Mouse (Mus musculus): ENCODE data around the gene Dlgap3. TPM values are rescaled to one million over a fixed set of nuclear protein-coding genes. Genes with fewer than 3 reads are reported as not detected.
A peak's percentile ranks its signal among the peaks of the same experiment; 100 is the strongest.

The Dlgap3 gene
- polyA plus RNA-seq, 1 experiment from 2014 or later: 19.5 TPM

GRCm38 (mm10) chr4:127179469-127180449 is 10.8 kb downstream of the Dlgap3 start:
- no peaks in the 10 kb centered on the region for H3K9me3 ChIP-seq (replicated peaks; ENCODE audit: control insufficient read depth, low read length, poor library complexity, severe bottlenecking)
- H3K9ac ChIP-seq (ENCODE audit: low read depth, low read length): peak overlapping the region; percentile 7; the same call in 1 of the 2 replicates
- H3K4me1 ChIP-seq (ENCODE audit: control insufficient read depth, insufficient read depth, low read length): peaks cover 12% of the 10 kb centered on the region
- peak overlapping the region; percentile 47 for H3K4me2 ChIP-seq (ENCODE audit: low read length)
- peak overlapping the region; percentile 14; the same call in 1 of the 2 replicates for H3K4me3 ChIP-seq (ENCODE audit: low read depth, low read length)
- no peaks in the 10 kb centered on the region for H3K36me3 ChIP-seq (ENCODE audit: control insufficient read depth, insufficient read depth, low read length)
- 11% methylated on average over 19 of the region's 19 CpGs for WGBS
- peak; percentile 76 for ATAC-seq
- H3K27me3 ChIP-seq (ENCODE audit: control insufficient read depth, insufficient read depth, low read depth, low read length): no peaks in the 10 kb centered on the region
- H3K27ac ChIP-seq (ENCODE audit: low read length): peak overlapping the region; percentile 33

GRCm38 (mm10) chr4:127180450-127180840 is 11.4 kb downstream of the Dlgap3 start:
- peak overlapping the region; percentile 33 for H3K27ac ChIP-seq (ENCODE audit: low read length)
- ATAC-seq: 0 out of 2 replicates have a peak, but pooled peaks have one; percentile 23
- H3K9me3 ChIP-seq (replicated peaks; ENCODE audit: control insufficient read depth, low read length, poor library complexity, severe bottlenecking): no peaks in the 10 kb centered on the region
- no peaks in the 10 kb centered on the region for H3K36me3 ChIP-seq (ENCODE audit: control insufficient read depth, insufficient read depth, low read length)
- no peak overlapping the region for H3K4me2 ChIP-seq (ENCODE audit: low read length)
- WGBS: 58% methylated on average over 3 of the region's 3 CpGs
- H3K4me1 ChIP-seq (ENCODE audit: control insufficient read depth, insufficient read depth, low read length): peaks cover 12% of the 10 kb centered on the region
- H3K9ac ChIP-seq (ENCODE audit: low read depth, low read length): no peak overlapping the region
- no peaks in the 10 kb centered on the region for H3K27me3 ChIP-seq (ENCODE audit: control insufficient read depth, insufficient read depth, low read depth, low read length)
- H3K4me3 ChIP-seq (ENCODE audit: low read depth, low read length): no peak overlapping the region

GRCm38 (mm10) chr4:127181010-127181409 is 12.0 kb downstream of the Dlgap3 start:
- 90% methylated on average over 9 of the region's 9 CpGs for WGBS
- no peak for ATAC-seq
- Histone ChIP-seq H3K27me3 (ENCODE audit: control insufficient read depth, insufficient read depth, low read depth, low read length) (no peaks in the 10 kb centered on the region), H3K36me3 (ENCODE audit: control insufficient read depth, insufficient read depth, low read length) (no peaks in the 10 kb centered on the region), H3K4me3 (ENCODE audit: low read depth, low read length) (no peak overlapping the region), H3K4me1 (ENCODE audit: control insufficient read depth, insufficient read depth, low read length) (peaks cover 12% of the 10 kb centered on the region), H3K27ac (ENCODE audit: low read length) (no peak overlapping the region), H3K4me2 (ENCODE audit: low read length) (no peak overlapping the region), H3K9ac (ENCODE audit: low read depth, low read length) (no peak overlapping the region), H3K9me3 (replicated peaks; ENCODE audit: control insufficient read depth, low read length, poor library complexity, severe bottlenecking) (no peaks in the 10 kb centered on the region)

- Histone ChIP-seq H3K4me3 (ENCODE audit: low read depth, low read length) (no peak overlapping the region), H3K9me3 (replicated peaks; ENCODE audit: control insufficient read depth, low read length, poor library complexity, severe bottlenecking) (no peaks in the 10 kb centered on the region), H3K27me3 (ENCODE audit: control insufficient read depth, insufficient read depth, low read depth, low read length) (no peaks in the 10 kb centered on the region), H3K4me1 (ENCODE audit: control insufficient read depth, insufficient read depth, low read length) (peaks cover 12% of the 10 kb centered on the region), H3K9ac (ENCODE audit: low read depth, low read length) (no peak overlapping the region), H3K36me3 (ENCODE audit: control insufficient read depth, insufficient read depth, low read length) (no peaks in the 10 kb centered on the region), H3K27ac (ENCODE audit: low read length) (no peak overlapping the region), H3K4me2 (ENCODE audit: low read length) (no peak overlapping the region)
- 81% methylated on average over 5 of the region's 5 CpGs for WGBS
- no peak for ATAC-seq
These were observed 14.9 kb downstream of the Dlgap3 start for GRCm38 (mm10) chr4:127183867-127184266.

GRCm38 (mm10) chr4:127190921-127191320 is 21.9 kb downstream of the Dlgap3 start:
- H3K4me1 ChIP-seq (ENCODE audit: control insufficient read depth, insufficient read depth, low read length): peaks cover 6% of the 10 kb centered on the region; the same call in 1 of the 2 replicates
- H3K9me3 ChIP-seq (replicated peaks; ENCODE audit: control insufficient read depth, low read length, poor library complexity, severe bottlenecking): no peaks in the 10 kb centered on the region
- no peak overlapping the region for H3K4me2 ChIP-seq (ENCODE audit: low read length)
- H3K27ac ChIP-seq (ENCODE audit: low read length): no peak overlapping the region
- no peak for ATAC-seq
- H3K27me3 ChIP-seq (ENCODE audit: control insufficient read depth, insufficient read depth, low read depth, low read length): no peaks in the 10 kb centered on the region
- peaks cover 10% of the 10 kb centered on the region; the same call in 1 of the 2 replicates for H3K36me3 ChIP-seq (ENCODE audit: control insufficient read depth, insufficient read depth, low read length)
- H3K9ac ChIP-seq (ENCODE audit: low read depth, low read length): no peak overlapping the region
- H3K4me3 ChIP-seq (ENCODE audit: low read depth, low read length): no peak overlapping the region
- 86% methylated on average over 6 of the region's 6 CpGs for WGBS

- WGBS: 74% methylated on average over 8 of the region's 8 CpGs
- peaks cover 6% of the 10 kb centered on the region; the same call in 1 of the 2 replicates for H3K4me1 ChIP-seq (ENCODE audit: control insufficient read depth, insufficient read depth, low read length)
- H3K4me2 ChIP-seq (ENCODE audit: low read length): no peak overlapping the region
- peaks cover 10% of the 10 kb centered on the region; the same call in 1 of the 2 replicates for H3K36me3 ChIP-seq (ENCODE audit: control insufficient read depth, insufficient read depth, low read length)
- H3K4me3 ChIP-seq (ENCODE audit: low read depth, low read length): no peak overlapping the region
- no peak for ATAC-seq
- no peak overlapping the region for H3K9ac ChIP-seq (ENCODE audit: low read depth, low read length)
- no peak overlapping the region for H3K27ac ChIP-seq (ENCODE audit: low read length)
- no peaks in the 10 kb centered on the region for H3K27me3 ChIP-seq (ENCODE audit: control insufficient read depth, insufficient read depth, low read depth, low read length)
- no peaks in the 10 kb centered on the region for H3K9me3 ChIP-seq (replicated peaks; ENCODE audit: control insufficient read depth, low read length, poor library complexity, severe bottlenecking)
These were observed 23.7 kb downstream of the Dlgap3 start for GRCm38 (mm10) chr4:127192704-127193103.

GRCm38 (mm10) chr4:127193378-127194155 is 24.6 kb downstream of the Dlgap3 start:
- Histone ChIP-seq H3K36me3 (ENCODE audit: control insufficient read depth, insufficient read depth, low read length) (peaks cover 10% of the 10 kb centered on the region; the same call in 1 of the 2 replicates), H3K4me3 (ENCODE audit: low read depth, low read length) (no peak overlapping the region), H3K4me1 (ENCODE audit: control insufficient read depth, insufficient read depth, low read length) (peaks cover 6% of the 10 kb centered on the region; the same call in 1 of the 2 replicates), H3K4me2 (ENCODE audit: low read length) (no peak overlapping the region), H3K9me3 (replicated peaks; ENCODE audit: control insufficient read depth, low read length, poor library complexity, severe bottlenecking) (no peaks in the 10 kb centered on the region), H3K9ac (ENCODE audit: low read depth, low read length) (no peak overlapping the region), H3K27me3 (ENCODE audit: control insufficient read depth, insufficient read depth, low read depth, low read length) (no peaks in the 10 kb centered on the region), H3K27ac (ENCODE audit: low read length) (no peak overlapping the region)
- 72% methylated on average over 14 of the region's 14 CpGs for WGBS
- ATAC-seq: no peak

GRCm38 (mm10) chr4:127194477-127195269 is 25.7 kb downstream of the Dlgap3 start:
- H3K27me3 ChIP-seq (ENCODE audit: control insufficient read depth, insufficient read depth, low read depth, low read length): no peaks in the 10 kb centered on the region
- no peaks in the 10 kb centered on the region for H3K9me3 ChIP-seq (replicated peaks; ENCODE audit: control insufficient read depth, low read length, poor library complexity, severe bottlenecking)
- H3K4me3 ChIP-seq (ENCODE audit: low read depth, low read length): no peak overlapping the region
- ATAC-seq: no peak
- peaks cover 10% of the 10 kb centered on the region; the same call in 1 of the 2 replicates for H3K36me3 ChIP-seq (ENCODE audit: control insufficient read depth, insufficient read depth, low read length)
- 69% methylated on average over 25 of the region's 25 CpGs for WGBS
- H3K4me2 ChIP-seq (ENCODE audit: low read length): no peak overlapping the region
- no peak overlapping the region for H3K27ac ChIP-seq (ENCODE audit: low read length)
- H3K9ac ChIP-seq (ENCODE audit: low read depth, low read length): no peak overlapping the region
- peaks cover 6% of the 10 kb centered on the region; the same call in 1 of the 2 replicates for H3K4me1 ChIP-seq (ENCODE audit: control insufficient read depth, insufficient read depth, low read length)

All from midbrain, embryonic 16.5 days (tissue).